Mouse (Mus musculus): ENCODE results near the gene Dpyd.

DNA sequence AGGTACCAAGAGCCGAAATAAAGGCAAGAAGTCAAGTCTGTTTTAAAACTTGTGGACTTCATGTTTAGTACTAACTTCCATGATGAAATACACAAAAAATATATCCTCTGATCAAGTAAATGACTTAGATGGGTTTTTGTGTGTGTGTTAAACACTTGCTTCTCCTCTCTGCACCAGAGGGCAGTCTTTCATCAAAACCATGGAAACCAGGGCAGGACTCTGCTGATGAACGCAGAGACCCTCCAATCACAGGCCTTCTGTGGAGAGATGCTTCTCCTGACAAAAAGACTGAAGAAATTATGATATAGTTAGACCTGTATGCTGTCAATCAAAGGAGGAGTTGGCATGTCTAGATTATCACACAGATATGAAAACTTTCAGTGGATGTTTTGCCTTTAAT is 905.8 kb downstream of the Dpyd start:
- no peak for TF ChIP-seq EP300 (optimal IDR thresholded peaks at IDR 0.05)
- peak; percentile 53 for TF ChIP-seq CTCF (IDR thresholded peaks at IDR 0.05; ENCODE audit: low read depth)

Data from stomach, postnatal 0 days (tissue).